Mouse (Mus musculus) stomach, embryonic 14.5 days (tissue): ENCODE data around the gene Epdr1. TPM values are rescaled to one million over a fixed set of nuclear protein-coding genes. Genes with fewer than 3 reads are reported as not detected.
"Not testable (repeated sequence)": the region's sequence is repeated elsewhere in the genome, so short reads cannot be mapped to it uniquely, and the experiment has no call there.

Experiments used
- ATAC-seq: fragments of 200-750 bp; cut with Nextera tagmentation; 2 replicates; pipeline ENCODE4 v1.8.0; 2017; ENCODE audit warnings: low read depth, moderate TSS enrichment; ENCODE audit not compliant: insufficient number of reproducible peaks, insufficient read depth, low FRiP score
- H3K27ac ChIP-seq: fragments of 300-500 bp; sonication (generic); 2 replicates; pipeline ENCODE4 v1.5.1; 2014; ENCODE audit warnings: mild to moderate bottlenecking, low read length, moderate library complexity, mixed read lengths
- H3K27me3 ChIP-seq: fragments of 300-500 bp; sonication (generic); 2 replicates; pipeline ENCODE4 v1.6.1; 2014; ENCODE audit warnings: low read length, control low read depth, mixed read lengths; ENCODE audit not compliant: control insufficient read depth, insufficient read depth
- H3K36me3 ChIP-seq: fragments of 300-500 bp; sonication (generic); 2 replicates; pipeline ENCODE4 v1.6.1; 2014; ENCODE audit warnings: mild to moderate bottlenecking, control low read depth, low read length, moderate library complexity, mixed read lengths; ENCODE audit not compliant: control insufficient read depth, insufficient read depth
- H3K4me1 ChIP-seq: fragments of 300-500 bp; sonication (generic); 2 replicates; pipeline ENCODE4 v1.6.1; 2014; ENCODE audit warnings: low read length, control low read depth, mixed read lengths; ENCODE audit not compliant: control insufficient read depth, insufficient read depth
- H3K4me2 ChIP-seq: fragments of 300-500 bp; sonication (generic); replicated peaks from 2 replicates; pipeline ENCODE4 v1.6.1; 2014; ENCODE audit warnings: low read depth, low read length, control low read depth
- H3K4me3 ChIP-seq: fragments of 300-500 bp; sonication (generic); 2 replicates; pipeline ENCODE4 v1.5.1; 2014; ENCODE audit warnings: low read depth, low read length, control low read depth
- H3K9ac ChIP-seq: fragments of 300-500 bp; sonication (generic); replicated peaks from 2 replicates; pipeline ENCODE4 v1.6.1; 2014; ENCODE audit warnings: low read depth, mild to moderate bottlenecking, control low read depth, low read length, moderate library complexity, mixed read lengths
- H3K9me3 ChIP-seq: fragments of 300-500 bp; sonication (generic); 2 replicates; pipeline ENCODE4 v1.6.1; 2016; ENCODE audit warnings: low read depth, low read length, control low read depth; ENCODE audit not compliant: control insufficient read depth
- WGBS: fragments of 180-500 bp; shearing (Covaris S2); extraction: QIAGEN DNeasy Blood & Tissue Kit; methylation state at CpG from one replicate; pipeline ENCODE4 v1.1.7; 2014; 5-methylcytosine and 5-hydroxymethylcytosine counted together
- polyA plus RNA-seq: library from polyadenylated mRNA; unstranded; fragments of >200 nt; fragmentation: Nextera tagmentation; extraction: Ambion mirVana; gene quantifications from 2 replicates; pipeline ENCODE4 v1.2.1, GENCODE M21; 2014

Gene Epdr1
- polyA plus RNA-seq, 1 experiment from 2014 or later: 20.8 TPM

GRCm38 (mm10) chr13:19590996-19591759 is 28.5 kb downstream of the Epdr1 start:
- WGBS: 86% methylated on average over 3 of the region's 3 CpGs
- H3K9me3 ChIP-seq: no peaks in the 10 kb centered on the region
- no peak for ATAC-seq
- no peak overlapping the region for H3K4me2 ChIP-seq
- H3K4me1 ChIP-seq: no peaks in the 10 kb centered on the region
- H3K4me3 ChIP-seq: no peak overlapping the region
- H3K27ac ChIP-seq: no peak overlapping the region
- H3K36me3 ChIP-seq: no peaks in the 10 kb centered on the region
- H3K9ac ChIP-seq: no peak overlapping the region
- no peaks in the 10 kb centered on the region for H3K27me3 ChIP-seq

GRCm38 (mm10) chr13:19575947-19576346 is 43.8 kb downstream of the Epdr1 start:
- Histone ChIP-seq H3K9me3 (no peaks in the 10 kb centered on the region), H3K4me1 (no peaks in the 10 kb centered on the region), H3K4me2 (no peak overlapping the region), H3K36me3 (no peaks in the 10 kb centered on the region), H3K27me3 (no peaks in the 10 kb centered on the region), H3K9ac (no peak overlapping the region), H3K4me3 (no peak overlapping the region), H3K27ac (no peak overlapping the region)
- no peak for ATAC-seq
- 87% methylated on average over 3 of the region's 3 CpGs for WGBS

- ATAC-seq, H3K4me2 ChIP-seq, H3K27ac ChIP-seq, H3K9me3 ChIP-seq, H3K27me3 ChIP-seq, H3K9ac ChIP-seq, H3K4me1 ChIP-seq, H3K4me3 ChIP-seq, H3K36me3 ChIP-seq: not testable (repeated sequence)
- WGBS: 96% methylated on average over 2 of the region's 2 CpGs
Measured at GRCm38 (mm10) chr13:19574723-19575122, 45.0 kb downstream of the Epdr1 start.

- H3K4me3 ChIP-seq, H3K27me3 ChIP-seq, H3K36me3 ChIP-seq, H3K4me1 ChIP-seq, H3K9ac ChIP-seq, ATAC-seq, H3K9me3 ChIP-seq, H3K27ac ChIP-seq, H3K4me2 ChIP-seq: not testable (repeated sequence)
Measured at GRCm38 (mm10) chr13:19570166-19570565, 49.6 kb downstream of the Epdr1 start.

- Histone ChIP-seq H3K36me3 (no peaks in the 10 kb centered on the region), H3K9ac (no peak overlapping the region)
Measured at GRCm38 (mm10) chr13:19562510-19562909, 57.2 kb downstream of the Epdr1 start.

GRCm38 (mm10) chr13:19555391-19555790 is 64.3 kb downstream of the Epdr1 start:
- no peak overlapping the region for H3K27ac ChIP-seq
- no peaks in the 10 kb centered on the region for H3K36me3 ChIP-seq
- H3K9me3 ChIP-seq: no peaks in the 10 kb centered on the region
- no peaks in the 10 kb centered on the region for H3K4me1 ChIP-seq
- 91% methylated on average over 4 of the region's 4 CpGs for WGBS
- no peaks in the 10 kb centered on the region for H3K27me3 ChIP-seq
- no peak overlapping the region for H3K9ac ChIP-seq
- ATAC-seq: no peak
- no peak overlapping the region for H3K4me3 ChIP-seq
- no peak overlapping the region for H3K4me2 ChIP-seq

More at GRCm38 (mm10) chr13:19562510-19562909, 57.2 kb downstream of the Epdr1 start:
- ATAC-seq: no peak
- Histone ChIP-seq H3K4me2 (no peak overlapping the region), H3K27ac (no peak overlapping the region), H3K4me1 (no peaks in the 10 kb centered on the region), H3K27me3 (no peaks in the 10 kb centered on the region), H3K4me3 (no peak overlapping the region), H3K9me3 (no peaks in the 10 kb centered on the region)
- 85% methylated on average over 1 of the region's 1 CpGs for WGBS

Other genes starting within 250 kb of the Epdr1 start
- 115 and 116 TPM in 2 replicates for gene Stard3nl, start 224.1 kb downstream of the Epdr1 start, polyA plus RNA-seq
- gene Sfrp4, start 3.2 kb upstream of the Epdr1 start, polyA plus RNA-seq: 5.2 and 5.4 TPM in 2 replicates
- 0.16 TPM in 1 of 2 replicates, not detected in the other for gene Nme8, start 77.9 kb upstream of the Epdr1 start, polyA plus RNA-seq
- gene Gpr141, start 204.3 kb upstream of the Epdr1 start, polyA plus RNA-seq: 0.46 and 0.71 TPM in 2 replicates